Mouse (Mus musculus) CH12.LX (cell line): ENCODE measurements around the gene Tbc1d22b.

ENCODE experiments used
- CTCF ChIP-seq, 2 experiments: IDR thresholded peaks in 1 of 2; conservative IDR thresholded peaks in 1 of 2; 2 replicates each; pipeline ENCODE4 v1.5.1; 2011 to 2012; ENCODE audit warnings: low read depth in 2 of 2, low read length in 2 of 2, improper control_type of control experiment in 1 of 2, inconsistent platforms in 1 of 2, mild to moderate bottlenecking in 1 of 2, moderate library complexity in 1 of 2
- ELF1 ChIP-seq: IDR thresholded peaks from 2 replicates; pipeline ENCODE4 v1.6.1; 2014; ENCODE audit warnings: low read depth, mild to moderate bottlenecking, inconsistent platforms, low read length, improper control_type of control experiment
- EP300 ChIP-seq: IDR thresholded peaks from 2 replicates; pipeline ENCODE4 v1.6.1; 2011; ENCODE audit warnings: low read length, improper control_type of control experiment
- MAX ChIP-seq: IDR thresholded peaks from 2 replicates; pipeline ENCODE4 v1.6.1; 2011; ENCODE audit warnings: low read length, improper control_type of control experiment
- POLR2A ChIP-seq: IDR thresholded peaks from 2 replicates; pipeline ENCODE4 v1.6.1; 2011; ENCODE audit warnings: low read depth, mild to moderate bottlenecking, improper control_type of control experiment, low read length
- SIN3A ChIP-seq: IDR thresholded peaks from 2 replicates; pipeline ENCODE4 v1.6.1; 2012; ENCODE audit warnings: low read length, improper control_type of control experiment, inconsistent platforms
- TCF12 ChIP-seq: IDR thresholded peaks from 2 replicates; pipeline ENCODE4 v1.6.1; 2014; ENCODE audit warnings: low read depth, mild to moderate bottlenecking, inconsistent platforms, low read length, improper control_type of control experiment
- ZMIZ1 ChIP-seq: IDR thresholded peaks from 2 replicates; pipeline ENCODE4 v1.6.1; 2012; ENCODE audit warnings: low read depth, mild to moderate bottlenecking, inconsistent platforms, low read length, improper control_type of control experiment

- TF ChIP-seq CTCF (conservative IDR thresholded peaks at IDR 0.05 in 1 of 2, IDR thresholded peaks at IDR 0.05 in 1 of 2; ENCODE audit: low read depth in 2 of 2, low read length in 2 of 2): no peak
- TF ChIP-seq SIN3A: no peak
- TF ChIP-seq POLR2A: no peak
- TF ChIP-seq EP300: no peak
- no peak for TF ChIP-seq TCF12
- TF ChIP-seq MAX: no peak
- no peak for TF ChIP-seq ELF1
- no peak for TF ChIP-seq ZMIZ1
Observed at GRCm38 (mm10) chr17:29629620-29630019, 80.0 kb downstream of the Tbc1d22b start.
